Mouse (Mus musculus): Measurements from ENCODE around the gene Alox5.
"Not testable (repeated sequence)": the region's sequence is repeated elsewhere in the genome, so short reads cannot be mapped to it uniquely, and the experiment has no call there.

Alox5 gene

DNA sequence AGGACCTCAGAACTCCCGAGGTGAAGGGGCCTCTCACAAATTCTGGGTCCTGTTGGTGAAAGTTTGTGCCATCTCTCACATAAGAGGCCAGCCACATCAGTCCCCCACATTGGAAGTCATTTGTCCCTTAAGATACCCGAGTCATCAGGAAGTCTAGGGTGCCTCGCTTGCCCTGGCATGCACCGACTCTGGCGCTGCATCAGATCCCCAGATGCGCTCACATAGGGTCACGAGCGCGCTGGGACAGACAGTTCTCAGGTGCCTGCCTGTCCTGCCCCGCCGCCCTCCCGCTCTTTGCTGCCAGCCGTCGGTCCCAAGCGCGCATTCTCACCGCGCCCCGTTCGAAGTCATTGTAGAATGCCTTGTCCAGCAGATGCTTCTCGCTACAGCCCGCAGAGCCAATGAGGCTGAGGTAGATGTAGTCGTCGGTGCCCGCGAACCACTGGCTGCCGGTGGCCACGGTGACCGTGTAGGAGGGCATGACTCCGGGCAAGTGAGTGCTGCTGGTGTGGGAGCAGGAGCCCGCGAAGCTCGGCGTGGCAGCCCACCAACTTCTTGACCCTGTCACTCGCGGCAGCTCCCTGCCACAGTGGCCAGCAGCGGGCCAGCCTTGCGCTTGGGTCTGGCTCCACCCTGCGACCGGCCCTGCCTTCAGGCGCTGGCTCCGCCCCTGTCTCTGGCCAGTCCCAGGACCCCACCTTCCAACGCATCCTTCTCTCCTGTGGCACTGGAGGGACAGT lies at the start of gene Alox5:
Alox5 (minus strand) TSS at position 635 of the 740 bp plus-strand sequence.
- DNase-seq, result peak; percentile 44

- not testable (repeated sequence) for DNase-seq
These were observed 45.5 kb upstream of the Alox5 start, which contains the start of gene Olfr212 for GRCm38 (mm10) chr6:116506302-116507003. Gene Olfr212, plus strand, starts transcription at chr6:116506516.

GRCm38 (mm10) chr6:116495960-116496359 lies 35.0 kb upstream of the Alox5 start:
- DNase-seq, result no peak

DNA sequence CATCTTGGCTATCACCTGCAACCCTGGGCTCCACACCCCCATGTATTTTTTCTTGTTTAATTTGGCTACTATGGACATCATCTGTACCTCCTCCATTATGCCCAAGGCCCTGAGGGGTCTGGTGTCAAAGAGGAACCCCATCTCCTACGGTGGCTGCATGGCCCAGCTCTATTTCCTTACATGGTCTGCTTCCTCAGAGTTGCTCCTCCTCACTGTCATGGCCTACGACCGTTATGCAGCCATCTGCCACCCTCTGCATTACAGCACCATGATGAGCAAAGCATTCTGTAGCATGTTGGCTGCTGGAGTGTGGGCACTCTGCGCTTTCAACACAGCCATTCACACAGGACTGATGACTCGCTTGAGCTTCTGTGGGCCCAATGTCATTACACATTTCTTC lies 32.8 kb upstream of the Alox5 start:
- no peak for DNase-seq

GRCm38 (mm10) chr6:116488791-116489190 lies 27.8 kb upstream of the Alox5 start, which contains the start of gene Olfr211:
Gene Olfr211, plus strand, starts transcription at chr6:116489091.
- DNase-seq, result no peak

- DNase-seq, result peak; percentile 26
These were observed 25.9 kb upstream of the Alox5 start for GRCm38 (mm10) chr6:116486833-116487232.

GRCm38 (mm10) chr6:116485081-116485480 lies 24.1 kb upstream of the Alox5 start:
- no peak for DNase-seq

GRCm38 (mm10) chr6:116468081-116468480 lies 7.1 kb upstream of the Alox5 start:
- peak; percentile 59 for DNase-seq

DNA sequence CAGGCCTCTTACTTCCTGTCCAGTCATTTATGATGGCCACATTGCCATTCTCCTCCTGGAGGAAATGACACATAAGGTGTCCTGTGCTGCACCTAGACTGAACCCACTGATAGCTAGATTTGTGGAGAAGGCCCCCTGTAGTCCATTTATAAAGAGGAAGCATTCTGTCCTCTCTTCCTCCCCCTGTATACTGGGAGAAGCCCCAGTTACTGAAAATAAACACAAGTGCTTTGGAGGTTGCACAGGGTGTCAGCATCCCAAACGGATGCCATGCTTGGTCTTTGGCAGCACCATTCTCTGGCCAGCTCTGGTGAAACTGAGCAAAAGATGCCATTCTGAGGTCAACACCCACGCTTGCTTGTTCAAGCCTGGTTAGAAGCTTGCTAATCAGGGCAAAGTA lies 1.7 kb downstream of the Alox5 start:
- DNase-seq, result peak; percentile 3

GRCm38 (mm10) chr6:116458728-116459127 lies 2.2 kb downstream of the Alox5 start:
- peak; percentile 46 for DNase-seq

- DNase-seq, result peak; percentile 10
These were observed 4.5 kb downstream of the Alox5 start for GRCm38 (mm10) chr6:116456482-116456881.

- peak; percentile 66 for DNase-seq
These were observed 5.2 kb downstream of the Alox5 start for GRCm38 (mm10) chr6:116455781-116456180.

DNA sequence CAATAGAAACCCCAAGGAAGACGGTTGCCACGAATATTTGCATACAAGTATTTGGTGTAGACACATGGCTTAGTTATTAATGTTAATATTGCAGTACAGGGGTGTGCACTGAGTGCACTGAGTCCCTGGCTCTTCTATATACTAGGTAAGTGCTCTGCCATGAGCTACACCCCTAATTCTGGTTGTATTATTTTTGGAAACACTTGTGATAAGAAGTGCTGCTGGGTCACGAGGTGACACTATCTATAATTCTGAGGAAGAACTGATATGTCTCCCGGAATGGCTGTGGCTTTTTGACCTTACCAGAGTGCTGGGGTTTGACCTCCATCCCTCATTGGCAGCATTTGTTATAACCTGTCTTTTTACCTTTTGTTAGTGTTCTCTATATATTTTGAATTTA lies 20.1 kb downstream of the Alox5 start:
- no peak for DNase-seq

GRCm38 (mm10) chr6:116440447-116440846 lies 20.5 kb downstream of the Alox5 start:
- DNase-seq, result no peak

DNA sequence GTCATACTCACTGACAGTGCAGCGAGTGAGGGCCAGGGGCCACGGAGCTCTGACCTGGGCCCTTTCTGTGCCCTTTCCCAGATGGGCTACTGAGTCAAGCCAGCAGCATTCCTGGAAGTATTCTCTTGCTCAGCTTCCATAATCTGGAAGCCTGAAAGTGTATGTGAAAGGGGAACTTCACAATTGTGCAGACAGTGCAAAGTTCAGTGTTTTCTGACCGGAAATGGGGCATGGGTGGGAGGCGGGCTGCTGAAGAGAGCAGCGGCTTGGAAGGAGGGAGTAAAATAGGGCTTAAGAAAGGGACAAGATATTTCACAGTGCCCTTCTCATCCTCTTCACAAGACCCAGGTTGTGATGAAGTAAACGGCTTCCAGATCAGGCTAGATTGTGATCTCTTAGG lies 21.4 kb downstream of the Alox5 start:
- peak; percentile 26 for DNase-seq

- no peak for DNase-seq
These were observed 22.1 kb downstream of the Alox5 start for GRCm38 (mm10) chr6:116438864-116439263.

DNA sequence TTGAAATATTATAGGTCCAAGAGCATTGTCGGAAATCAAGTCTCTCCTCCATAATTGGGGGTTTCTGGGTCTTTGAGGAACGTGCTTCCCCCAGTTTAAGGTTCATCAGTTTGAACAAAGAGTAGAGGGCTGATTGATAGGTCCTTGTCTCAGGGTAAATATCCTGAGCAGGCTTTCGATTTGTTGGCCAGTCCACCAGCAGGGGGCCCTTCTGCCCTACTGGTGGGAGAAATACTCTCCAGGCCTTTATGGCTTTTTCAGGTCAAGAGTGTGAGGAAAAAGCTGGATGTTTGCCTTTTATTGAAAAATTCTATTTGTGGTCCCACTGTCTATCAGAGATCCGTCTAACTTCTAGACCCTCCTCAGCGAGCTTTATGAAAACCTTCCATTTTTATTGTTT lies 32.7 kb downstream of the Alox5 start:
- DNase-seq, result peak; percentile 11

- DNase-seq, result no peak
These were observed 33.4 kb downstream of the Alox5 start for GRCm38 (mm10) chr6:116427552-116427951.

DNA sequence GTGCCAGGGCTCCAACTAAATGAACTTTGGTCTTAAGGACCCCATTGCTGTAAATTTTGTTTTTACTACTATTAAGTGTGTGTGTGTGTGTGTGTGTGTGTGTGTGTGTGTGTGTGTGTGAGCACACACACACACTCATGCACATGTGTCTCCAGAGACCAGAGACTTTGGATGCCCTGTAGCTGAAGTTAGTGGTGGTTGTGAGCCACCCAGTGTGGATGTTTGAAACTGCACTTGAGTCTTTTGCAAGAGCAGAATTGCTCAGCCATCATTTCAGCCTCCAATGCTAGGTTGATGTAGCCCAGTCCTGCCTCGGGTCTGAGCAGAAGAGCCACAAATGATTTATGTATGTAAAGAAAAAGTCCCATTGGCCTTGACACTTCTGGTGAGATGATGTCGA lies 37.3 kb downstream of the Alox5 start:
- DNase-seq, result peak; percentile 56

- no peak for DNase-seq
These were observed 38.0 kb downstream of the Alox5 start for GRCm38 (mm10) chr6:116422991-116423390.

GRCm38 (mm10) chr6:116420271-116420670 lies 40.7 kb downstream of the Alox5 start:
- no peak for DNase-seq

DNA sequence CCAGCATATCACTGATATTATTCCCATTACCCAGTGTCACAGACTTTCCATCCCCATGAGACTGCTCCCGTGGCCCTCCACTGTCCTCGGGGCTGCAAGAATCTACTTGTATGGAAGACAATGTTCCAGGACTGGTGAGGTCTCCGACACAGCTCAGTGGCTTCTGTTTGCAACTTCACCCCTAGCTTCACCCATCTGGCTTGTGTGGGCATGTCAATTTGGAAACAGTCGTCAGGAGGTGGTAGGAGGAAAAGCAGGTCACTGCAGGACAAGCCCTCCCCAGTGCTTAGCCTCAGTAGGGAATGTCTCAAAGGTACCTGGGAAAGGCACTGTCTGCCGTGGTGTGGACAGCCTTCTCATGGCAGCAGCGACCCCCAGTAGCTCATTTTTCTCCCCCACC lies 41.3 kb downstream of the Alox5 start:
- no peak for DNase-seq

GRCm38 (mm10) chr6:116418487-116418886 lies 42.5 kb downstream of the Alox5 start:
- DNase-seq, result no peak

Measured in lung, postnatal 36 days (tissue).